Mouse (Mus musculus): ENCODE measurements around the gene Gpatch4. TPM values are rescaled to one million over a fixed set of nuclear protein-coding genes. Genes with fewer than 3 reads are reported as not detected.
A peak's percentile ranks its signal among the peaks of the same experiment; 100 is the strongest.

Gpatch4 gene
- total RNA-seq, 1 experiment, result 37.9 TPM

- no peaks in the 10 kb centered on the region for H3K9me3 ChIP-seq (ENCODE audit: control insufficient read depth, insufficient read depth, low read depth, low read length)
- in situ Hi-C loops (cut with MboI; ENCODE audit: low sequenced_read_pairs in 2 of 2, unreplicated experiment in 2 of 2), result no loop called here
- H3K27ac ChIP-seq (ENCODE audit: insufficient read depth, low read depth, low read length, poor library complexity, severe bottlenecking), result no peak overlapping the region
- TF ChIP-seq MAFK (IDR thresholded peaks at IDR 0.05; ENCODE audit: insufficient read depth, low read depth, low read length) (no peak), ZC3H11A (IDR thresholded peaks at IDR 0.05; ENCODE audit: borderline replicate concordance, low read depth, low read length) (no peak), CHD2 (IDR thresholded peaks at IDR 0.05; ENCODE audit: low read depth, low read length) (no peak), HCFC1 (IDR thresholded peaks at IDR 0.05; ENCODE audit: borderline replicate concordance, insufficient read depth, low read length) (no peak), ZNF384 (IDR thresholded peaks at IDR 0.05; ENCODE audit: low read depth, low read length) (no peak)
- peaks cover 33% of the 10 kb centered on the region for H3K36me3 ChIP-seq (ENCODE audit: control insufficient read depth, insufficient read depth, low read length, poor library complexity, severe bottlenecking)
- no peak for DNase-seq (ENCODE audit: low read depth, low spot score)
- H3K4me3 ChIP-seq (ENCODE audit: insufficient read depth in 1 of 2, low read depth in 1 of 2, low read length in 2 of 2, poor library complexity in 1 of 2, severe bottlenecking in 1 of 2), result no peak overlapping the region
- H3K4me1 ChIP-seq (ENCODE audit: control insufficient read depth in 2 of 2, insufficient read depth in 2 of 2, low read length in 2 of 2, poor library complexity in 1 of 2), result peaks cover 0 to 3% of the 10 kb centered on the region in 2 experiments; a peak in 1 of 4 replicates
- H3K9ac ChIP-seq (ENCODE audit: insufficient read depth, low read depth, low read length, poor library complexity, severe bottlenecking), result no peak overlapping the region
Observed at GRCm38 (mm10) chr3:88085459-88085858, 42.6 kb downstream of the Gpatch4 start.

GRCm38 (mm10) chr3:88087688-88088087, 44.8 kb downstream of the Gpatch4 start:
- Histone ChIP-seq H3K4me3 (ENCODE audit: insufficient read depth in 1 of 2, low read depth in 1 of 2, low read length in 2 of 2, poor library complexity in 1 of 2, severe bottlenecking in 1 of 2) (no peak overlapping the region), H3K9me3 (ENCODE audit: control insufficient read depth, insufficient read depth, low read depth, low read length) (no peaks in the 10 kb centered on the region), H3K36me3 (ENCODE audit: control insufficient read depth, insufficient read depth, low read length, poor library complexity, severe bottlenecking) (peaks cover 53% of the 10 kb centered on the region), H3K27ac (ENCODE audit: insufficient read depth, low read depth, low read length, poor library complexity, severe bottlenecking) (no peak overlapping the region), H3K4me1 (ENCODE audit: control insufficient read depth in 2 of 2, insufficient read depth in 2 of 2, low read length in 2 of 2, poor library complexity in 1 of 2) (peaks cover 0 to 3% of the 10 kb centered on the region in 2 experiments; a peak in 1 of 4 replicates), H3K9ac (ENCODE audit: insufficient read depth, low read depth, low read length, poor library complexity, severe bottlenecking) (no peak overlapping the region)
- TF ChIP-seq MAFK (IDR thresholded peaks at IDR 0.05; ENCODE audit: insufficient read depth, low read depth, low read length) (no peak), ZNF384 (IDR thresholded peaks at IDR 0.05; ENCODE audit: low read depth, low read length) (no peak), ZC3H11A (IDR thresholded peaks at IDR 0.05; ENCODE audit: borderline replicate concordance, low read depth, low read length) (peak; percentile 46; the same call in 1 of the 2 replicates)
- DNase-seq (ENCODE audit: low read depth, low spot score), result no peak
- in situ Hi-C loops (cut with MboI; ENCODE audit: low sequenced_read_pairs in 2 of 2, unreplicated experiment in 2 of 2), result no loop called here

GRCm38 (mm10) chr3:88090106-88090505, 47.2 kb downstream of the Gpatch4 start:
- H3K9ac ChIP-seq (ENCODE audit: insufficient read depth, low read depth, low read length, poor library complexity, severe bottlenecking), result no peak overlapping the region
- in situ Hi-C loops (cut with MboI; ENCODE audit: low sequenced_read_pairs in 2 of 2, unreplicated experiment in 2 of 2), result no loop called here
- H3K36me3 ChIP-seq (ENCODE audit: control insufficient read depth, insufficient read depth, low read length, poor library complexity, severe bottlenecking), result peaks cover 64% of the 10 kb centered on the region

GRCm38 (mm10) chr3:88090616-88091015, 47.7 kb downstream of the Gpatch4 start:
- H3K9ac ChIP-seq (ENCODE audit: insufficient read depth, low read depth, low read length, poor library complexity, severe bottlenecking), result no peak overlapping the region
- H3K36me3 ChIP-seq (ENCODE audit: control insufficient read depth, insufficient read depth, low read length, poor library complexity, severe bottlenecking), result peaks cover 66% of the 10 kb centered on the region
- in situ Hi-C loops (cut with MboI; ENCODE audit: low sequenced_read_pairs in 2 of 2, unreplicated experiment in 2 of 2), result no loop called here
- H3K9me3 ChIP-seq (ENCODE audit: control insufficient read depth, insufficient read depth, low read depth, low read length), result no peaks in the 10 kb centered on the region
- no peak for DNase-seq (ENCODE audit: low read depth, low spot score)
- TF ChIP-seq ZC3H11A (IDR thresholded peaks at IDR 0.05; ENCODE audit: borderline replicate concordance, low read depth, low read length) (no peak), MAFK (IDR thresholded peaks at IDR 0.05; ENCODE audit: insufficient read depth, low read depth, low read length) (no peak)
- H3K4me3 ChIP-seq (ENCODE audit: insufficient read depth in 1 of 2, low read depth in 1 of 2, low read length in 2 of 2, poor library complexity in 1 of 2, severe bottlenecking in 1 of 2), result no peak overlapping the region
- no peaks in the 10 kb centered on the region for H3K4me1 ChIP-seq (ENCODE audit: control insufficient read depth in 2 of 2, insufficient read depth in 2 of 2, low read length in 2 of 2, poor library complexity in 1 of 2)
- no peak overlapping the region for H3K27ac ChIP-seq (ENCODE audit: insufficient read depth, low read depth, low read length, poor library complexity, severe bottlenecking)

More at GRCm38 (mm10) chr3:88090106-88090505, 47.2 kb downstream of the Gpatch4 start:
- no peaks in the 10 kb centered on the region for H3K4me1 ChIP-seq (ENCODE audit: control insufficient read depth in 2 of 2, insufficient read depth in 2 of 2, low read length in 2 of 2, poor library complexity in 1 of 2)
- H3K4me3 ChIP-seq (ENCODE audit: insufficient read depth in 1 of 2, low read depth in 1 of 2, low read length in 2 of 2, poor library complexity in 1 of 2, severe bottlenecking in 1 of 2), result no peak overlapping the region
- TF ChIP-seq ZNF384 (IDR thresholded peaks at IDR 0.05; ENCODE audit: low read depth, low read length) (no peak), HCFC1 (IDR thresholded peaks at IDR 0.05; ENCODE audit: borderline replicate concordance, insufficient read depth, low read length) (no peak), CHD2 (IDR thresholded peaks at IDR 0.05; ENCODE audit: low read depth, low read length) (no peak), ZC3H11A (IDR thresholded peaks at IDR 0.05; ENCODE audit: borderline replicate concordance, low read depth, low read length) (no peak), MAFK (IDR thresholded peaks at IDR 0.05; ENCODE audit: insufficient read depth, low read depth, low read length) (no peak)
- no peak overlapping the region for H3K27ac ChIP-seq (ENCODE audit: insufficient read depth, low read depth, low read length, poor library complexity, severe bottlenecking)
- DNase-seq (ENCODE audit: low read depth, low spot score), result no peak
- H3K9me3 ChIP-seq (ENCODE audit: control insufficient read depth, insufficient read depth, low read depth, low read length), result no peaks in the 10 kb centered on the region

GRCm38 (mm10) chr3:88094126-88094525, 51.2 kb downstream of the Gpatch4 start:
- in situ Hi-C loops (cut with MboI; ENCODE audit: low sequenced_read_pairs in 2 of 2, unreplicated experiment in 2 of 2), result no loop called here
- no peak overlapping the region for H3K4me3 ChIP-seq (ENCODE audit: insufficient read depth in 1 of 2, low read depth in 1 of 2, low read length in 2 of 2, poor library complexity in 1 of 2, severe bottlenecking in 1 of 2)
- no peak overlapping the region for H3K27ac ChIP-seq (ENCODE audit: insufficient read depth, low read depth, low read length, poor library complexity, severe bottlenecking)
- no peaks in the 10 kb centered on the region for H3K9me3 ChIP-seq (ENCODE audit: control insufficient read depth, insufficient read depth, low read depth, low read length)
- H3K36me3 ChIP-seq (ENCODE audit: control insufficient read depth, insufficient read depth, low read length, poor library complexity, severe bottlenecking), result peaks cover 70% of the 10 kb centered on the region
- DNase-seq (ENCODE audit: low read depth, low spot score), result no peak
- H3K9ac ChIP-seq (ENCODE audit: insufficient read depth, low read depth, low read length, poor library complexity, severe bottlenecking), result no peak overlapping the region
- no peaks in the 10 kb centered on the region for H3K4me1 ChIP-seq (ENCODE audit: control insufficient read depth in 2 of 2, insufficient read depth in 2 of 2, low read length in 2 of 2, poor library complexity in 1 of 2)
- TF ChIP-seq ZC3H11A (IDR thresholded peaks at IDR 0.05; ENCODE audit: borderline replicate concordance, low read depth, low read length) (no peak), CHD2 (IDR thresholded peaks at IDR 0.05; ENCODE audit: low read depth, low read length) (no peak), ZNF384 (IDR thresholded peaks at IDR 0.05; ENCODE audit: low read depth, low read length) (no peak), HCFC1 (IDR thresholded peaks at IDR 0.05; ENCODE audit: borderline replicate concordance, insufficient read depth, low read length) (no peak), MAFK (IDR thresholded peaks at IDR 0.05; ENCODE audit: insufficient read depth, low read depth, low read length) (no peak)

Data from ES-E14 (cell line).